Mouse (Mus musculus): ENCODE results near the gene Hesx1.

GRCm38 (mm10) chr14:27050560-27051510 lies 56.6 kb downstream of the Hesx1 start:
- TF ChIP-seq CTCF (IDR thresholded peaks at IDR 0.05; ENCODE audit: borderline replicate concordance, insufficient read depth, low read depth, low read length) (no peak), POLR2A (IDR thresholded peaks at IDR 0.05; ENCODE audit: borderline replicate concordance, insufficient read depth, low read length) (no peak)
